Mouse (Mus musculus): ENCODE results near the gene Jagn1.

DNA sequence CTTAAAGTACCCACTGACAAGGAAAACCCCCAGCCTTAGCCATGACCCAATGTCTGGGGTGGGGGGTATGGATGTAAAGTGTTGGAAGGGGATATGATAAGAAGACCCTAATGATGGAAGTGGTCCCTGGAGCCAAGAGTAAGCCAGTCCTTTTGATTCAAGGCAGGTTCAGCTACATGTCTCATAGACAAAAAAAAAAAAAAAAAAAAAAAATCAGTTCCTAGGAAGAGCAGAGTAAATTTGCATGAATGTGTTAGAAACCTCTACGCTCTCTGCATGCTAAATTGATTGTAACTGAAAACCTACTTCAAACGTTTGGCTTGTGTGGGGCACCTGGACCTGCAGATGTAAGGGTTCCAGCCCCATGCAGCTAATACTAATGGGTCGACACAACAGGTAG is 10.6 kb upstream of the Jagn1 start:
- TF ChIP-seq ZC3H11A (IDR thresholded peaks at IDR 0.05; ENCODE audit: borderline replicate concordance, low read depth, low read length) (no peak), HCFC1 (IDR thresholded peaks at IDR 0.05; ENCODE audit: borderline replicate concordance, insufficient read depth, low read length) (no peak)
